Mouse (Mus musculus) forebrain, postnatal 0 days (tissue): ENCODE measurements around the gene Rnh1. TPM values are rescaled to one million over a fixed set of nuclear protein-coding genes. Genes with fewer than 3 reads are reported as not detected.

Experiments used
- ATAC-seq: fragments of 200-750 bp; cut with Nextera tagmentation; 2 replicates; pipeline ENCODE4 v1.8.0; 2017; ENCODE audit warnings: mild to moderate bottlenecking, moderate library complexity
- DNase-seq: peaks from one replicate; pipeline ENCODE4 v3.0.0-alpha.2; 2015
- H3K27ac ChIP-seq: fragments of 300-500 bp; sonication (generic); 2 replicates; pipeline ENCODE4 v1.5.1; 2014; ENCODE audit warnings: low read depth, mild to moderate bottlenecking, antibody characterized with exemption, low read length, moderate library complexity, mixed read lengths
- H3K27me3 ChIP-seq: fragments of 300-500 bp; sonication (generic); 2 replicates; pipeline ENCODE4 v1.6.1; 2014; ENCODE audit warnings: mild to moderate bottlenecking, low read length, mixed read lengths; ENCODE audit not compliant: insufficient read depth
- H3K36me3 ChIP-seq: fragments of 300-500 bp; sonication (generic); 2 replicates; pipeline ENCODE4 v1.6.1; 2014; ENCODE audit warnings: mild to moderate bottlenecking, moderate library complexity; ENCODE audit not compliant: insufficient read depth
- H3K4me1 ChIP-seq: fragments of 300-500 bp; sonication (generic); 2 replicates; pipeline ENCODE4 v1.6.1; 2014; ENCODE audit warnings: antibody characterized with exemption; ENCODE audit not compliant: insufficient read depth
- H3K4me2 ChIP-seq: fragments of 300-500 bp; sonication (generic); 2 replicates; pipeline ENCODE4 v1.6.1; 2014; ENCODE audit warnings: low read depth, mild to moderate bottlenecking, moderate library complexity
- H3K4me3 ChIP-seq: fragments of 300-500 bp; sonication (generic); 2 replicates; pipeline ENCODE4 v1.5.1; 2014; ENCODE audit warnings: low read depth, low read length, mixed read lengths
- H3K9ac ChIP-seq: fragments of 300-500 bp; sonication (generic); 2 replicates; pipeline ENCODE4 v1.6.1; 2014; ENCODE audit warnings: mild to moderate bottlenecking
- H3K9me3 ChIP-seq: fragments of 300-500 bp; sonication (generic); 2 replicates; pipeline ENCODE4 v1.6.1; 2016; ENCODE audit warnings: low read length
- CTCF ChIP-seq: sonication (generic); IDR thresholded peaks from 2 replicates; pipeline ENCODE4 v1.5.1; 2016; ENCODE audit warnings: antibody characterized with exemption, control low read depth, low read depth
- WGBS: fragments of 180-500 bp; shearing (Covaris S2); extraction: QIAGEN DNeasy Blood & Tissue Kit; methylation state at CpG from one replicate; pipeline ENCODE4 v1.1.7; 2014; 5-methylcytosine and 5-hydroxymethylcytosine counted together
- polyA plus RNA-seq: library from polyadenylated mRNA; unstranded; fragments of >200 nt; fragmentation: Nextera tagmentation; extraction: Ambion mirVana; gene quantifications from 2 replicates; pipeline ENCODE4 v1.2.1, GENCODE M21; 2015
- total RNA-seq: library from RNA; depleted of rRNA; stranded (reverse); fragments of >200 nt; gene quantifications from 2 replicates; pipeline ENCODE4 v1.2.3, GENCODE M21; 2014; rRNA removed

Rnh1 gene
- total RNA-seq = 41.6 and 41.9 TPM in 2 replicates
- 43.1 and 45.4 TPM in 2 replicates for polyA plus RNA-seq

GRCm38 (mm10) chr7:141172116-141173006 is at the start of gene Rnh1:
Gene Rnh1, minus strand, starts transcription at chr7:141172857.
- Histone ChIP-seq H3K4me3 (peak within 1 kb of the TSS; percentile 58), H3K9ac (peak within 1 kb of the TSS; percentile 73), H3K27me3 (no peaks in the 10 kb centered on the region), H3K27ac (peak within 1 kb of the TSS; percentile 95), H3K4me2 (peak within 1 kb of the TSS; percentile 72), H3K4me1 (peaks cover 8% of the 10 kb centered on the region; the same call in 1 of the 2 replicates), H3K36me3 (no peaks in the 10 kb centered on the region), H3K9me3 (no peaks in the 10 kb centered on the region)
- DNase-seq (peak; percentile 98), ATAC-seq (peak; percentile 99)
- WGBS = 2% methylated on average over 55 of the region's 55 CpGs
- TF ChIP-seq CTCF = 0 out of 2 replicates have a peak, but pooled peaks have one; percentile 3

- Histone ChIP-seq H3K9ac (peak overlapping the region; percentile 53), H3K4me2 (peak overlapping the region; percentile 71), H3K36me3 (no peaks in the 10 kb centered on the region; the same call in 1 of the 2 replicates), H3K27ac (no peak overlapping the region), H3K9me3 (no peaks in the 10 kb centered on the region), H3K27me3 (no peaks in the 10 kb centered on the region), H3K4me1 (peaks cover 5% of the 10 kb centered on the region; the same call in 1 of the 2 replicates), H3K4me3 (peak overlapping the region; percentile 42)
- 8% methylated on average over 8 of the region's 8 CpGs for WGBS
- DNase-seq (no peak), ATAC-seq (no peak)
- TF ChIP-seq CTCF = no peak
These were observed 49.4 kb upstream of the Rnh1 start for GRCm38 (mm10) chr7:141222126-141222467.

GRCm38 (mm10) chr7:141221249-141222125 is 48.8 kb upstream of the Rnh1 start:
- Histone ChIP-seq H3K27ac (no peak overlapping the region), H3K9me3 (no peaks in the 10 kb centered on the region), H3K4me2 (peak overlapping the region; percentile 71), H3K27me3 (no peaks in the 10 kb centered on the region), H3K4me3 (peak overlapping the region; percentile 42), H3K4me1 (peaks cover 5% of the 10 kb centered on the region; the same call in 1 of the 2 replicates), H3K9ac (peak overlapping the region; percentile 53), H3K36me3 (no peaks in the 10 kb centered on the region; the same call in 1 of the 2 replicates)
- peak; percentile 38 for TF ChIP-seq CTCF
- 3% methylated on average over 44 of the region's 44 CpGs for WGBS
- DNase-seq (peak; percentile 95), ATAC-seq (peak; percentile 99)

GRCm38 (mm10) chr7:141220377-141220776 is 47.7 kb upstream of the Rnh1 start:
- H3K27ac ChIP-seq = no peak overlapping the region
- H3K9me3 ChIP-seq = no peaks in the 10 kb centered on the region
- no peak for TF ChIP-seq CTCF
- ATAC-seq (no peak), DNase-seq (no peak)
- WGBS = 68% methylated on average over 1 of the region's 1 CpGs
- H3K36me3 ChIP-seq = no peaks in the 10 kb centered on the region; the same call in 1 of the 2 replicates
- H3K9ac ChIP-seq = no peak overlapping the region
- H3K27me3 ChIP-seq = no peaks in the 10 kb centered on the region
- H3K4me3 ChIP-seq = no peak overlapping the region
- H3K4me1 ChIP-seq = peaks cover 5% of the 10 kb centered on the region; the same call in 1 of the 2 replicates
- no peak overlapping the region for H3K4me2 ChIP-seq

- Histone ChIP-seq H3K36me3 (no peaks in the 10 kb centered on the region; the same call in 1 of the 2 replicates), H3K27ac (no peak overlapping the region), H3K4me3 (no peak overlapping the region), H3K9ac (no peak overlapping the region), H3K4me2 (no peak overlapping the region), H3K27me3 (no peaks in the 10 kb centered on the region), H3K4me1 (peaks cover 5% of the 10 kb centered on the region; the same call in 1 of the 2 replicates), H3K9me3 (no peaks in the 10 kb centered on the region)
- DNase-seq = no peak
- no peak for ATAC-seq
- 95% methylated on average over 1 of the region's 1 CpGs for WGBS
- no peak for TF ChIP-seq CTCF
These were observed 47.0 kb upstream of the Rnh1 start for GRCm38 (mm10) chr7:141219558-141220099.

- peaks cover 5% of the 10 kb centered on the region; the same call in 1 of the 2 replicates for H3K4me1 ChIP-seq
- H3K27me3 ChIP-seq = no peaks in the 10 kb centered on the region
- no peak overlapping the region for H3K4me2 ChIP-seq
- TF ChIP-seq CTCF = no peak
- DNase-seq (no peak), ATAC-seq (no peak)
- no peak overlapping the region for H3K4me3 ChIP-seq
- no peaks in the 10 kb centered on the region; the same call in 1 of the 2 replicates for H3K36me3 ChIP-seq
- H3K27ac ChIP-seq = no peak overlapping the region
- no peak overlapping the region for H3K9ac ChIP-seq
- no peaks in the 10 kb centered on the region for H3K9me3 ChIP-seq
- 93% methylated on average over 5 of the region's 5 CpGs for WGBS
These were observed 46.0 kb upstream of the Rnh1 start for GRCm38 (mm10) chr7:141218557-141219133.
